Mouse (Mus musculus) lung, postnatal 0 days (tissue): ENCODE measurements around the gene Bpifb1. TPM values are rescaled to one million over a fixed set of nuclear protein-coding genes. Genes with fewer than 3 reads are reported as not detected.
"Not testable (repeated sequence)": the region's sequence is repeated elsewhere in the genome, so short reads cannot be mapped to it uniquely, and the experiment has no call there.

Experiments used
- ATAC-seq: fragments of 200-750 bp; cut with Nextera tagmentation; 2 replicates; pipeline ENCODE4 v1.8.0; 2017; ENCODE audit warnings: moderate library complexity
- DNase-seq: peaks from one replicate; pipeline ENCODE4 v3.0.0-alpha.2; 2016; ENCODE audit warnings: low spot score
- H3K27ac ChIP-seq: fragments of 300-500 bp; sonication (generic); 2 replicates; pipeline ENCODE4 v1.5.1; 2014; ENCODE audit warnings: antibody characterized with exemption, mild to moderate bottlenecking, low read length, mixed read lengths
- H3K27me3 ChIP-seq: fragments of 300-500 bp; sonication (generic); replicated peaks from 2 replicates; pipeline ENCODE4 v1.6.1; 2014; ENCODE audit warnings: low read length, mixed read lengths; ENCODE audit not compliant: insufficient read depth
- H3K36me3 ChIP-seq: fragments of 300-500 bp; sonication (generic); 2 replicates; pipeline ENCODE4 v1.6.1; 2014; ENCODE audit warnings: low read length, mixed read lengths; ENCODE audit not compliant: insufficient read depth
- H3K4me1 ChIP-seq: fragments of 300-500 bp; sonication (generic); 2 replicates; pipeline ENCODE4 v1.6.1; 2014; ENCODE audit warnings: antibody characterized with exemption, low read depth, low read length, mixed read lengths; ENCODE audit not compliant: insufficient read depth
- H3K4me2 ChIP-seq: fragments of 300-500 bp; sonication (generic); replicated peaks from 2 replicates; pipeline ENCODE4 v1.6.1; 2014; ENCODE audit warnings: low read depth, mild to moderate bottlenecking, low read length, moderate library complexity, mixed read lengths
- H3K4me3 ChIP-seq: fragments of 300-500 bp; sonication (generic); 2 replicates; pipeline ENCODE4 v1.5.1; 2014; ENCODE audit warnings: low read depth, low read length
- H3K9ac ChIP-seq: fragments of 300-500 bp; sonication (generic); replicated peaks from 2 replicates; pipeline ENCODE4 v1.6.1; 2014; ENCODE audit warnings: low read depth, mild to moderate bottlenecking
- H3K9me3 ChIP-seq: fragments of 300-500 bp; sonication (generic); 2 replicates; pipeline ENCODE4 v1.6.1; 2016; ENCODE audit warnings: low read length, mixed read lengths
- CTCF ChIP-seq: IDR thresholded peaks from 2 replicates; pipeline ENCODE4 v1.5.1; 2016; ENCODE audit warnings: antibody characterized with exemption, mild to moderate bottlenecking
- EP300 ChIP-seq: IDR thresholded peaks from 2 replicates; pipeline ENCODE4 v1.6.1; 2016; ENCODE audit warnings: antibody characterized with exemption, mild to moderate bottlenecking, control low read depth
- WGBS: fragments of 180-500 bp; shearing (Covaris S2); extraction: QIAGEN DNeasy Blood & Tissue Kit; methylation state at CpG from one replicate; pipeline ENCODE4 v1.1.7; 2014; 5-methylcytosine and 5-hydroxymethylcytosine counted together
- polyA plus RNA-seq: library from polyadenylated mRNA; unstranded; fragments of >200 nt; fragmentation: Nextera tagmentation; extraction: Ambion mirVana; gene quantifications from 2 replicates; pipeline ENCODE4 v1.2.1, GENCODE M21; 2015

Gene Bpifb1
- polyA plus RNA-seq, 1 experiment from 2014 or later, result 7.3 TPM

DNA sequence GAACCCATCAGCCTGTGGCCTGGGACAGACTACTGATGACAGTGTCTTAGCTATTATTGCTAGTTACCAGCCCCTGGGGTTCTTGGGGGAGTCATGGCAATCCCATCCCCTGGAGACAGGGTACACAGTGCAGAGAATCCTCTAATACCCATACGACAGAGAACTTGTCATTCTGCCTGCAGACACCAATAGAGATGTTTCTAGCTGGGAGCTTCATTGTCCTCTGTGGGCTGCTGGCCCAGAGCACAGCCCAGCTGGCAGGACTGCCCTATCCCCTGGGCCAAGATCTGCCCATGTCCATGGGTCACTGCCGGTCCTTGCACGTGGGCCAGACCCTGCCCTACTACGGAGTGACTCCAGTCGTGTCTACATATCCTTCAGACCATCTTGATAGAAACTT, 27.3 kb upstream of the Bpifb1 start:
- no peak for TF ChIP-seq EP300
- TF ChIP-seq CTCF, result no peak
- Histone ChIP-seq H3K27ac (no peak overlapping the region), H3K27me3 (no peaks in the 10 kb centered on the region), H3K4me2 (no peak overlapping the region), H3K9me3 (no peaks in the 10 kb centered on the region), H3K9ac (no peak overlapping the region), H3K4me1 (no peaks in the 10 kb centered on the region), H3K36me3 (no peaks in the 10 kb centered on the region), H3K4me3 (no peak overlapping the region)
- WGBS, result 90% methylated on average over 5 of the region's 5 CpGs
- ATAC-seq (no peak), DNase-seq (no peak)

DNA sequence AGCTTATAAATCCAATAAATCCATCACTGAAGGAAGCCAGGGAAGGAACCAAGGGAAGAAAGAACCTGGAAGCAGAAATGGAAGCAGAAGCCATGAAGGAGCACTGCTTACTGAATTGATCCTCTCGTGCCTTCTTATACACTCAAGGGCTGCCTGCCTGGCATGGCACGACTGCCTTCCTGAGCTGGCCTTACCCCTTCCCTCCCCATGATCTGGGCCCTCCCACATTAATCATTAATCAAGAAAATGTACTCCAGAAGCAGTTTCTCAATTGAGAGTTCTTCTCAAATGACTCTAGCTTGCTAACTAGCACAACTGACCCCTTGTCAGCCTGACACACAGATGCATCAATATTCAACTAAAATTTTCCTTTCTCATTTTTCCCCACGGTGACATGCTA, 21.4 kb upstream of the Bpifb1 start:
- no peak overlapping the region for H3K27ac ChIP-seq
- DNase-seq, result peak; percentile 44
- H3K4me3 ChIP-seq, result no peak overlapping the region

DNA sequence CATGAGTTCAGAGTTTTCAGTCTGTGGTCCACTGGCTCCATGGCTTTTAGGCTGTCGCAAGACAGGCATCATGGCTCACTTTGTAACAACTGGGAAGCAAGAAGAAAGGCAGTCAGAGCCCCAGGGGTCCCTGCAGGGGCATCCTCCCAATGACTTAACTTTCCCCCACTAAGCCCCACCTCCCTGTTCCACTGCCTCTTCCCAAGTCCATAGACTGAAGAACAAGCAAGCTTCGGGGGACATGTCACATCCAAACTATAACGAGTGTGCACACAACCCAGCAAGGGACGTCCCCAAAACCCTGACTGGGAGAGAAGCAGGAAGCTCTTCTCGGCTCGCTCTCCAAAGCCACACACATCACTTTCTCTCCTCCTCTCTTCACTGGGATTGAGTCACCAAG, 19.0 kb upstream of the Bpifb1 start:
- Histone ChIP-seq H3K9ac (no peak overlapping the region), H3K27me3 (no peaks in the 10 kb centered on the region), H3K9me3 (no peaks in the 10 kb centered on the region), H3K4me3 (no peak overlapping the region), H3K4me2 (no peak overlapping the region), H3K4me1 (no peaks in the 10 kb centered on the region), H3K27ac (no peak overlapping the region), H3K36me3 (no peaks in the 10 kb centered on the region)
- TF ChIP-seq EP300, result no peak
- no peak for TF ChIP-seq CTCF
- DNase-seq (no peak), ATAC-seq (no peak)
- 57% methylated on average over 6 of the region's 6 CpGs for WGBS

More for the DNA sequence above, 21.4 kb upstream of the Bpifb1 start:
- no peaks in the 10 kb centered on the region for H3K36me3 ChIP-seq
- H3K27me3 ChIP-seq, result no peaks in the 10 kb centered on the region
- H3K4me1 ChIP-seq, result no peaks in the 10 kb centered on the region
- no peak overlapping the region for H3K9ac ChIP-seq
- no peak for TF ChIP-seq CTCF
- no peak for TF ChIP-seq EP300
- H3K4me2 ChIP-seq, result no peak overlapping the region
- ATAC-seq, result no peak
- WGBS, result 38% methylated on average over 3 of the region's 3 CpGs
- no peaks in the 10 kb centered on the region for H3K9me3 ChIP-seq

DNA sequence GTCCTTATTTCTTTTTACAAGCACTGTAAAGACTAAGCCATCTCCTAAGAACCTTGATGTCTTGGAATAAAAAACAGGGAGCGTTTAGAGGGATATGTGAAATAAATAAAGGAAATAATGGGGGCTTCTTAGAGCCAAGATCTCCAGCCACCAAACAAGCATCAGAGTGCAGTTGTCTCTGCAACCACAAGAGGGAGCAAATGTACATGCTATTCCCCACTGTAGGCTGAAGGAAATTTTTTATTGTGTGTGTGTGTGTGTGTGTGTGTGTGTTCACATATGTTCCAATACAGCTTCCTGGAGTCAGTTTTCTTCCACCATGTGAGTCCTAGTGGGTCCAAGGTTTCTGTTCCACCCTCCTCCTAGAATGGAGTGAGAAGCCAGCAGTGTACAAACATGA, 17.3 kb upstream of the Bpifb1 start:
- Histone ChIP-seq H3K27me3 (no peaks in the 10 kb centered on the region), H3K9me3 (no peaks in the 10 kb centered on the region), H3K27ac (no peak overlapping the region), H3K4me3 (no peak overlapping the region), H3K36me3 (no peaks in the 10 kb centered on the region), H3K4me2 (no peak overlapping the region), H3K4me1 (no peaks in the 10 kb centered on the region), H3K9ac (no peak overlapping the region)
- ATAC-seq, result peak; percentile 52; the same call in 1 of the 2 replicates
- 12% methylated on average over 1 of the region's 1 CpGs for WGBS
- TF ChIP-seq EP300, result no peak
- peak; percentile 85 for TF ChIP-seq CTCF
- peak; percentile 70 for DNase-seq

DNA sequence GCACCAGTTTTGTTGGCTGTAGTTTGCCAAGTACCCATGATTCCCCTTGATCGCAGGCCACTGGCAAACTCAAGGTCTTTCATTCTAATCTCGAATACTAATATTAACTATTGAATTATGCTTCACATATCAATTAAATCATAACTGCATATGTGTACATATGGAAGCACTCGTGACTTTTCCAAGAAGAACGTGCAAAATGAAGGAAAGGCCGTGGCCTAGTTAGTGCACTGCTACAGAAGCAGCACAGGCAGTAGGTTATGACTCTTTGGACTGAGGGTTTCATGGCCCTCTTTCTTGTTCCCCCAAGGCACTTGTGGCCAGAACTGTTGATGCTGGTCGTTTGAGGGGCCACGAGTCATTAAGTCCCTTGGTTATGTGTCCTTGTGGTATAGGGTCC, 8.7 kb upstream of the Bpifb1 start:
- H3K27ac ChIP-seq, H3K9ac ChIP-seq, DNase-seq, ATAC-seq, H3K4me3 ChIP-seq, H3K4me2 ChIP-seq, H3K4me1 ChIP-seq, H3K27me3 ChIP-seq, H3K36me3 ChIP-seq, H3K9me3 ChIP-seq: not testable (repeated sequence)
- WGBS, result 82% methylated on average over 7 of the region's 7 CpGs

DNA sequence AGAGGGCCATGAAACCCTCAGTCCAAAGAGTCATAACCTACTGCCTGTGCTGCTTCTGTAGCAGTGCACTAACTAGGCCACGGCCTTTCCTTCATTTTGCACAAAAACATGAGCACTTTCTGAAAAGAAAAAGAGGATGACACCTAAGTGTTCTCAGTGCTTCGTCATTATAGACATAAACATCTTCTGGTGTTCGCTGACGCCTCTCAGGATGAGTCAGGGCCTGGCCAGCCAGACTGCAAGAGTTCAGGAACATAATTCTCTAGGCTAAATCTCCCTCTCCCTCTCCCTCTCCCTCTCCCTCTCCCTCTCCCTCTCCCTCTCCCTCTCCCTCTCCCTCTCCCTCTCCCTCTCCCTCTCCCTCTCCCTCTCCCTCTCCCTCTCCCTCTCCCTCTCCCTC, 7.6 kb upstream of the Bpifb1 start:
- not testable (repeated sequence) for H3K36me3 ChIP-seq, H3K4me1 ChIP-seq, H3K27ac ChIP-seq, H3K9me3 ChIP-seq, H3K9ac ChIP-seq, DNase-seq, ATAC-seq, H3K4me2 ChIP-seq, H3K4me3 ChIP-seq, H3K27me3 ChIP-seq
- WGBS, result 65% methylated on average over 4 of the region's 4 CpGs

DNA sequence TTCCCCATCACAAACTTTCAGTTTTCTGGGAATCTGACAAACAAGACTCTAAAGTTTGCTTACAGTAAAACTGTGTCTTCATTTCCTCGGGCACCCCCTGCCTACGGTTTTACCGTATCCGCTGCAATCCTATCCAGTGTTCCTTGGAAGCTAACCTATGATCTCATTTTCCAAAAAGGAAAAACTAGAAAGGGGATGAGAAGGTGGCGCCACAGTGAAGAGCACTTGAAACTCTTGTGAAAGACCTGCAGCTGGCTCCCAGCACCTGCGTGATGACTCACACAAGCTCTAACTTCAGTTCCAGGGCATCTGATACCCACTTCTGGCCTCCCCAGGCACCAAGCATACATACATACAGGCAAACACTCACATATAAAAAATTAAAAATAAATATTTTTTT, 5.3 kb upstream of the Bpifb1 start:
- no peaks in the 10 kb centered on the region for H3K36me3 ChIP-seq
- no peak overlapping the region for H3K4me2 ChIP-seq
- no peaks in the 10 kb centered on the region for H3K4me1 ChIP-seq
- peak; percentile 57; the same call in 1 of the 2 replicates for TF ChIP-seq EP300
- TF ChIP-seq CTCF, result no peak; the same call in 1 of the 2 replicates
- no peaks in the 10 kb centered on the region for H3K9me3 ChIP-seq
- H3K27ac ChIP-seq, result peak overlapping the region; percentile 86
- WGBS, result 38% methylated on average over 6 of the region's 6 CpGs
- no peaks in the 10 kb centered on the region for H3K27me3 ChIP-seq
- no peak overlapping the region for H3K9ac ChIP-seq
- ATAC-seq, result peak; percentile 91
- DNase-seq, result peak; percentile 90
- no peak overlapping the region for H3K4me3 ChIP-seq
